Mouse (Mus musculus) gastrocnemius, adult 18-20 months (tissue): ENCODE results near the gene Gpatch2. TPM values are rescaled to one million over a fixed set of nuclear protein-coding genes. Genes with fewer than 3 reads are reported as not detected.

Experiments
- DNase-seq: peaks from one replicate; pipeline ENCODE4 v3.0.0; 2021; ENCODE audit warnings: low spot score
- total RNA-seq, 2 experiments: library from RNA; stranded (reverse); gene quantifications; 2 replicates each; pipeline ENCODE4 v1.2.3; 2021

The Gpatch2 gene
- total RNA-seq, 2 experiments from 2014 or later = 9.2 to 10.8 TPM

GRCm38 (mm10) chr1:187241329-187241728 lies 26.0 kb downstream of the Gpatch2 start:
- no peak for DNase-seq

- DNase-seq = no peak
Measured at GRCm38 (mm10) chr1:187244734-187245133, 29.4 kb downstream of the Gpatch2 start.

- DNase-seq = no peak
Measured at GRCm38 (mm10) chr1:187250741-187251262, 35.5 kb downstream of the Gpatch2 start.

- DNase-seq = no peak
Measured at GRCm38 (mm10) chr1:187258756-187259155, 43.4 kb downstream of the Gpatch2 start.

- DNase-seq = no peak
Measured at GRCm38 (mm10) chr1:187267601-187268000, 52.3 kb downstream of the Gpatch2 start.

GRCm38 (mm10) chr1:187270318-187271247 lies 55.3 kb downstream of the Gpatch2 start:
- DNase-seq = peak; percentile 24

GRCm38 (mm10) chr1:187277324-187277723 lies 62.0 kb downstream of the Gpatch2 start:
- no peak for DNase-seq

- DNase-seq = no peak
Measured at GRCm38 (mm10) chr1:187278472-187278871, 63.2 kb downstream of the Gpatch2 start.

GRCm38 (mm10) chr1:187279776-187280175 lies 64.5 kb downstream of the Gpatch2 start:
- no peak for DNase-seq

GRCm38 (mm10) chr1:187282321-187282720 lies 67.0 kb downstream of the Gpatch2 start:
- no peak for DNase-seq

GRCm38 (mm10) chr1:187282804-187283203 lies 67.5 kb downstream of the Gpatch2 start:
- DNase-seq = no peak

GRCm38 (mm10) chr1:187285735-187286134 lies 70.4 kb downstream of the Gpatch2 start:
- DNase-seq = no peak

GRCm38 (mm10) chr1:187286411-187286810 lies 71.1 kb downstream of the Gpatch2 start:
- DNase-seq = no peak

GRCm38 (mm10) chr1:187286924-187287323 lies 71.6 kb downstream of the Gpatch2 start:
- DNase-seq = no peak

GRCm38 (mm10) chr1:187290186-187290585 lies 74.9 kb downstream of the Gpatch2 start:
- DNase-seq = no peak

- DNase-seq = no peak
Measured at GRCm38 (mm10) chr1:187291480-187292394, 76.4 kb downstream of the Gpatch2 start.

- DNase-seq = no peak
Measured at GRCm38 (mm10) chr1:187292395-187292749, 77.1 kb downstream of the Gpatch2 start.

- no peak for DNase-seq
Measured at GRCm38 (mm10) chr1:187293233-187293632, 77.9 kb downstream of the Gpatch2 start.

- DNase-seq = no peak
Measured at GRCm38 (mm10) chr1:187294522-187294921, 79.2 kb downstream of the Gpatch2 start.

- no peak for DNase-seq
Measured at GRCm38 (mm10) chr1:187295038-187295559, 79.8 kb downstream of the Gpatch2 start.

GRCm38 (mm10) chr1:187295711-187296110 lies 80.4 kb downstream of the Gpatch2 start:
- DNase-seq = no peak

GRCm38 (mm10) chr1:187299236-187299635 lies 83.9 kb downstream of the Gpatch2 start:
- DNase-seq = no peak
